Mouse (Mus musculus): ENCODE data around the gene Malrd1.

DNA sequence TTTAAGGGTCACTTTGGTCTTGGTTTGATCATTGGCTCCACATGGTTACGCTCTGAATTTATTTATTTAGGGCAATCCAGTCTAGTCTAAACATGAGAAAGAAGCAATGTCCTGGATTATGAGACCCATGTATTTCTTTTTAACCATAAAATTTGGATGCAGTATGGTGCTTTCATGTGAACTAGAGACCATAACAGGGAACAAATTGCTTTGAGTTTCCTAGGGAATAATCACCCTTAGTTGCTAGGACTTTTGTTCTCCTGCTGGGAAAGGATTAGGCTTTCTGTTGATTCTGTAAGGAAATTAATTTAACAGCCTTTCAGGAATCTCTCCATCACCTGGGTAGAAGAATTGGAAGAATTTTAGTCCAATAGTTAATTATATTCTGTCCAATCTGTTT lies 130.1 kb downstream of the Malrd1 start:
- TF ChIP-seq CTCF (IDR thresholded peaks at IDR 0.05; ENCODE audit: low read depth) (no peak), EP300 (optimal IDR thresholded peaks at IDR 0.05) (no peak)
